In genomic region chr6:120188376-120189235, GRCm38 (mm10) we compare ENCODE assay signal across 7 mouse cellular contexts.
DNase-seq lines count a peak whose midpoint lies in the region; ATAC-seq lines count a peak whose summit lies in the region.

No protein-coding gene starts in this region.

- H3K27me3 ChIP-seq in limb, embryonic 12.5 days = no peaks in the 10 kb centered on the region

- DNase-seq in MEL-GATA-1-ER (ENCODE audit: extremely low read depth, low read depth) = peak; percentile 30
- DNase-seq in embryo, embryonic 10 days (ENCODE audit: low spot score) = peak; percentile 48
- peak; percentile 53 for DNase-seq in heart, adult 8-10 months (ENCODE audit: low spot score)
- peak; percentile 88 for DNase-seq in naive thymus-derived CD4-positive, alpha-beta T cell, adult 2 months (ENCODE audit: low read depth)
- DNase-seq in thymus, postnatal 10 days (ENCODE audit: low spot score in 2 of 2) = peak; percentile 69 to 73
- DNase-seq in layer of hippocampus, adult 18-20 months (ENCODE audit: low spot score in 2 of 2) = no peak

- no peaks in the 10 kb centered on the region for H3K9me3 ChIP-seq in limb, embryonic 12.5 days

- peak; percentile 44; the same call in 1 of the 2 replicates for ATAC-seq in limb, embryonic 12.5 days (ENCODE audit: insufficient number of reproducible peaks, insufficient read depth, low FRiP score, low TSS enrichment, low read depth)

- peak overlapping the region; percentile 59; the same call in 1 of the 2 replicates for H3K27ac ChIP-seq in limb, embryonic 12.5 days

- peaks cover 22% of the 10 kb centered on the region for H3K4me1 ChIP-seq in limb, embryonic 12.5 days (replicated peaks)

- WGBS in limb, embryonic 12.5 days = 21% methylated on average over 24 of the region's 24 CpGs

- 0 out of 2 replicates have a peak overlapping the region, but pooled peaks have one; percentile 18 for H3K9ac ChIP-seq in limb, embryonic 12.5 days (replicated peaks)

- peak overlapping the region; percentile 51 for H3K4me2 ChIP-seq in limb, embryonic 12.5 days

- peak overlapping the region; percentile 19; the same call in 1 of the 2 replicates for H3K4me3 ChIP-seq in limb, embryonic 12.5 days (replicated peaks)

- no peaks in the 10 kb centered on the region for H3K36me3 ChIP-seq in limb, embryonic 12.5 days

Comparison
In these comparisons a context has a peak if more than half of its experiments do, and no peak if none do; other contexts are left out.
1. DNase-seq: peak in MEL-GATA-1-ER (single experiment), embryo, embryonic 10 days (single experiment), heart, adult 8-10 months (single experiment), naive thymus-derived CD4-positive, alpha-beta T cell, adult 2 months (single experiment) and thymus, postnatal 10 days (2 of 2); none in layer of hippocampus, adult 18-20 months (0 of 2).